Mouse (Mus musculus) kidney, postnatal 0 days (tissue): ENCODE data around the gene Hist1h4f. TPM values are rescaled to one million over a fixed set of nuclear protein-coding genes. Genes with fewer than 3 reads are reported as not detected.
"Not testable (repeated sequence)": the region's sequence is repeated elsewhere in the genome, so short reads cannot be mapped to it uniquely, and the experiment has no call there.

Experiments used
- ATAC-seq: fragments of 200-750 bp; cut with Nextera tagmentation; replicated peaks from 2 replicates; pipeline ENCODE4 v1.8.0; 2017; ENCODE audit warnings: low read depth, moderate number of reproducible peaks, moderate TSS enrichment, moderate library complexity; ENCODE audit not compliant: low FRiP score
- DNase-seq: peaks from one replicate; pipeline ENCODE4 v3.0.0-alpha.2; 2016; ENCODE audit warnings: low spot score
- H3K27ac ChIP-seq: fragments of 300-500 bp; sonication (generic); 2 replicates; pipeline ENCODE4 v1.5.1; 2014; ENCODE audit warnings: mild to moderate bottlenecking
- H3K27me3 ChIP-seq: fragments of 300-500 bp; sonication (generic); 2 replicates; pipeline ENCODE4 v1.6.1; 2014; ENCODE audit warnings: low read length, mixed read lengths; ENCODE audit not compliant: insufficient read depth
- H3K36me3 ChIP-seq: fragments of 300-500 bp; sonication (generic); 2 replicates; pipeline ENCODE4 v1.6.1; 2014; ENCODE audit warnings: low read length, mixed read lengths; ENCODE audit not compliant: insufficient read depth
- H3K4me1 ChIP-seq: fragments of 300-500 bp; sonication (generic); replicated peaks from 2 replicates; pipeline ENCODE4 v1.6.1; 2014; ENCODE audit warnings: antibody characterized with exemption, low read length, mixed read lengths; ENCODE audit not compliant: insufficient read depth
- H3K4me2 ChIP-seq: fragments of 300-500 bp; sonication (generic); 2 replicates; pipeline ENCODE4 v1.6.1; 2014; ENCODE audit warnings: mild to moderate bottlenecking, low read length, moderate library complexity, mixed read lengths
- H3K4me3 ChIP-seq: fragments of 300-500 bp; sonication (generic); replicated peaks from 2 replicates; pipeline ENCODE4 v1.5.1; 2014; ENCODE audit warnings: low read depth, low read length
- H3K9ac ChIP-seq: fragments of 300-500 bp; sonication (generic); 2 replicates; pipeline ENCODE4 v1.6.1; 2014; ENCODE audit warnings: low read depth, low read length
- H3K9me3 ChIP-seq: fragments of 300-500 bp; sonication (generic); replicated peaks from 2 replicates; pipeline ENCODE4 v1.6.1; 2016; ENCODE audit warnings: low read length, inconsistent platforms, mixed read lengths
- CTCF ChIP-seq: IDR thresholded peaks from 2 replicates; pipeline ENCODE4 v1.5.1; 2016; ENCODE audit warnings: antibody characterized with exemption, low read depth, mild to moderate bottlenecking, moderate library complexity
- WGBS: fragments of 180-500 bp; shearing (Covaris S2); extraction: QIAGEN DNeasy Blood & Tissue Kit; methylation state at CpG from one replicate; pipeline ENCODE4 v1.1.7; 2014; 5-methylcytosine and 5-hydroxymethylcytosine counted together
- polyA plus RNA-seq: library from polyadenylated mRNA; unstranded; fragments of >200 nt; fragmentation: Nextera tagmentation; extraction: Ambion mirVana; gene quantifications from 2 replicates; pipeline ENCODE4 v1.2.1, GENCODE M21; 2015

The Hist1h4f gene
- polyA plus RNA-seq = 0.58 TPM in 1 of 2 replicates, not detected in the other

DNA sequence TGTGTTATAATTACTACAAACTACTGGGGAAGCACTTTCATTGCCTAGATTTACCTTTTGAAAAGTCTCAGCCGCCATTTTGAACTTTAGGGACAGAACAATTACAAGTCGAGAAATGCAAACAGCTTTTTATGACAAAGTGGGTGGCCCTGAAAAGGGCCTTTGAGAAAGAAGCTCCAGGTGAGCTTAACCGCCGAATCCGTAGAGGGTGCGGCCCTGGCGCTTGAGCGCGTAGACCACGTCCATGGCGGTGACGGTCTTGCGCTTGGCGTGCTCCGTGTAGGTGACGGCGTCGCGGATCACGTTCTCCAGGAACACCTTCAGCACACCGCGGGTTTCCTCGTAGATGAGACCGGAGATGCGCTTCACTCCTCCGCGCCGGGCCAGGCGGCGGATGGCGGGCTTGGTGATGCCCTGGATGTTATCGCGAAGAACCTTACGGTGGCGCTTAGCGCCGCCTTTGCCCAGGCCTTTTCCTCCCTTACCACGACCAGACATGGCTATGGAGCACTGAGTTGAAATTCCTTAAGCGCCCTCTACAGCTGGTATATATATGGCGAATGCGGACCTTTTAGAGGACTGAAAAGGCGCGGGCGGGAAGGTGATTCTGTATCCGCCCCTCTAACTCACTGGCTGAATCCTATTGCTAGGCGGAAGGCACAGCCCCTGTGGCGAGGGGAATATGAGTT, at the start of gene Hist1h4f:
Gene Hist1h4f (minus strand): TSS at position 503 of the 689 bp plus-strand sequence.
- peak within 1 kb of the TSS; percentile 90 for H3K27ac ChIP-seq
- not testable (repeated sequence) for H3K27me3 ChIP-seq, H3K36me3 ChIP-seq, H3K4me1 ChIP-seq, H3K9me3 ChIP-seq
- DNase-seq = peak; percentile 99
- peak within 1 kb of the TSS; percentile 62 for H3K4me2 ChIP-seq
- TF ChIP-seq CTCF = peak; percentile 62
- peak within 1 kb of the TSS; percentile 38 for H3K4me3 ChIP-seq
- peak within 1 kb of the TSS; percentile 58 for H3K9ac ChIP-seq
- peak; percentile 78 for ATAC-seq
- under 1% methylated on average over 47 of the region's 47 CpGs for WGBS

GRCm38 (mm10) chr13:23597957-23598356, 46.5 kb upstream of the Hist1h4f start:
- Histone ChIP-seq H3K4me1 (no peaks in the 10 kb centered on the region), H3K9me3 (no peaks in the 10 kb centered on the region), H3K36me3 (no peaks in the 10 kb centered on the region), H3K4me3 (no peak overlapping the region), H3K9ac (no peak overlapping the region), H3K4me2 (no peak overlapping the region), H3K27me3 (no peaks in the 10 kb centered on the region), H3K27ac (no peak overlapping the region)
- DNase-seq (peak; percentile 94), ATAC-seq (0 out of 2 replicates have a peak, but pooled peaks have one; percentile 40)
- WGBS = 7% methylated on average over 9 of the region's 9 CpGs
- TF ChIP-seq CTCF = peak; percentile 94

DNA sequence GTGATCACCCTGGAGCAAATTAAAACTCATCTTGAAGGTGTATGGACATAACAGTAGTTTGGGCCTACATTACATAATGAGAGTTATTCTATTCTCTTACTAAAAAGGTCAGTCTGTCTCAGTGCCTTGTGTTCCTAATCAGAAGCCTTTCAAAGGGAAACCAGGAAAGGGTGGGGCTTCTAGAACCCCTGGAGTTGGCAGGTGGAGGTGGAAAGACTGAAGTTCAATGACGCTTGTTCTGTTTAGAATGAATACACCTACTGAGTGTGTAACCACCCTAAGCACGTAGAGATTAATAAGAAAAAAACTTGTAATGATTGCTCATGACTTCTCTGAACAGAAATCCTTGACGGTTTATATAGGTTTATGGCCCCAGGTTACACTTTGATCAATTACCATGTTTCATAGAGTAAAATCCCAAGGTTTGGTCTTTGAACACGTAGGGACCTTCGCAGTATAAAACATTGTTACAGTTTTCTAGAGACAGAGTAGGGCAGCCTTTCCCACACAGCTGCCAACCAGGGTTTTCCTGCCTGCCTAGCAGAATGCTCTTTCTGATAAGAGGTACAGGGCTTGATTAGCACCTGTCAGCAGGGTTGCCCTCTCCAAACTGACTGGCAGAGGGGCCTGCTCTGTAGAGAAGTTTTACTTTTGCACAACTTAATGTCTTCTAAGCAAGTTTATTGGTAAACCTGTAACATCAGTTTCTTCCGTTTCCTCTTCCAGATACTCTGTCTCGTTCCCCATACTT, 44.3 kb upstream of the Hist1h4f start:
- 81% methylated on average over 7 of the region's 7 CpGs for WGBS
- no peak for DNase-seq

GRCm38 (mm10) chr13:23595185-23595584, 43.7 kb upstream of the Hist1h4f start:
- no peak for ATAC-seq
- Histone ChIP-seq H3K27me3 (no peaks in the 10 kb centered on the region), H3K9me3 (no peaks in the 10 kb centered on the region), H3K27ac (no peak overlapping the region), H3K9ac (no peak overlapping the region), H3K36me3 (no peaks in the 10 kb centered on the region), H3K4me2 (no peak overlapping the region), H3K4me3 (no peak overlapping the region), H3K4me1 (peaks cover 4% of the 10 kb centered on the region; the same call in 1 of the 2 replicates)
- DNase-seq = no peak
- no peak for TF ChIP-seq CTCF
- 91% methylated on average over 2 of the region's 2 CpGs for WGBS

More for the DNA sequence above, 44.3 kb upstream of the Hist1h4f start:
- TF ChIP-seq CTCF = no peak
- Histone ChIP-seq H3K4me3 (no peak overlapping the region), H3K9me3 (no peaks in the 10 kb centered on the region), H3K4me1 (peaks cover 4% of the 10 kb centered on the region; the same call in 1 of the 2 replicates), H3K4me2 (no peak overlapping the region), H3K27me3 (no peaks in the 10 kb centered on the region), H3K9ac (no peak overlapping the region), H3K36me3 (no peaks in the 10 kb centered on the region), H3K27ac (no peak overlapping the region)
- no peak for ATAC-seq

GRCm38 (mm10) chr13:23593051-23593770, 41.8 kb upstream of the Hist1h4f start:
- H3K27me3 ChIP-seq = no peaks in the 10 kb centered on the region
- no peaks in the 10 kb centered on the region for H3K9me3 ChIP-seq
- H3K9ac ChIP-seq = no peak overlapping the region; the same call in 1 of the 2 replicates
- ATAC-seq (peak; percentile 43; the same call in 1 of the 2 replicates), DNase-seq (peak; percentile 72)
- H3K36me3 ChIP-seq = no peaks in the 10 kb centered on the region
- no peak overlapping the region for H3K4me3 ChIP-seq
- H3K4me2 ChIP-seq = no peak overlapping the region
- no peak for TF ChIP-seq CTCF
- 49% methylated on average over 5 of the region's 5 CpGs for WGBS
- H3K4me1 ChIP-seq = peaks cover 4% of the 10 kb centered on the region; the same call in 1 of the 2 replicates
- H3K27ac ChIP-seq = peak overlapping the region; percentile 78

DNA sequence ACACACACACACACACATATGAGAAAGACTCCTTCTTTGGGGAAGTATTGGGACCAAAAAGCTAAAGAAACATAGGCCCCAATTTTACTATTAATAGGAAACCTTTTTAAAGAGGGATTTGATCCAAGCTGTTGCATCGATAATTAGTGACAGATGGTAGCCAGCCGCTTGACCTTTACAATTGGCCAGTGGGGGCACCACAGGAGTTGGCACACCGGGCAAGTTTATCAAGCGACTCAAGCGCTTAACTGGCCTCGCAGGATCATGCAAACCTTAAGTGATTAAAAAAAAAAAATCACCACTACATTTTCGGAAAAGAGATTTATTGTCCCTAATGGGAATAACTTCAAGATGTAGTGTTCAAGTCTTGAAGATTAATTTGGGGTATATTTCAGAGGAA, 41.2 kb upstream of the Hist1h4f start:
- Histone ChIP-seq H3K27me3 (no peaks in the 10 kb centered on the region), H3K36me3 (no peaks in the 10 kb centered on the region), H3K27ac (peak overlapping the region; percentile 78), H3K4me1 (peaks cover 4% of the 10 kb centered on the region; the same call in 1 of the 2 replicates), H3K4me3 (no peak overlapping the region), H3K4me2 (no peak overlapping the region), H3K9me3 (no peaks in the 10 kb centered on the region), H3K9ac (no peak overlapping the region; the same call in 1 of the 2 replicates)
- no peak for TF ChIP-seq CTCF
- 49% methylated on average over 7 of the region's 7 CpGs for WGBS
- ATAC-seq = no peak
- DNase-seq = no peak

DNA sequence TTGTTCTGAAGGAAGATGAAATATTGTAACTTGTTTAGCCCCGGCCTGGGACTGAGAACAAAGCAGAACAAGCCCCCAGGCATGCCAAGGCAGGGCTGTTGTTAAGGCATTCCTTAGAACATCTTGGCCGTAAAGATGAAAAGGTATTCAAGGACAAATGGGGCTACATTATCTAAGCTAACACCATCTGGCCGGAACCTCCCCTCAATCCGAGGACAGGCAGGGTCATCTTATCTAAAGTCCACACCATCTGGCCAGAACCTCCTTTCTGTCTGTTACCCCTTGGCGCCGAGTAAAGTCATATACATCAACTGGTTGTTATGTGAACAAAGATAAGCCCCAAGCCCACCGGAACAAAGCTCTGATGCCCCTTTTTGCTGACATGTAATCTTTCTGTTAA, 40.4 kb upstream of the Hist1h4f start:
- not testable (repeated sequence) for H3K4me3 ChIP-seq, H3K4me1 ChIP-seq, ATAC-seq, H3K27ac ChIP-seq, H3K36me3 ChIP-seq, H3K4me2 ChIP-seq, H3K9me3 ChIP-seq, H3K9ac ChIP-seq, DNase-seq, H3K27me3 ChIP-seq
- 85% methylated on average over 7 of the region's 7 CpGs for WGBS
